In the genomic region with DNA sequence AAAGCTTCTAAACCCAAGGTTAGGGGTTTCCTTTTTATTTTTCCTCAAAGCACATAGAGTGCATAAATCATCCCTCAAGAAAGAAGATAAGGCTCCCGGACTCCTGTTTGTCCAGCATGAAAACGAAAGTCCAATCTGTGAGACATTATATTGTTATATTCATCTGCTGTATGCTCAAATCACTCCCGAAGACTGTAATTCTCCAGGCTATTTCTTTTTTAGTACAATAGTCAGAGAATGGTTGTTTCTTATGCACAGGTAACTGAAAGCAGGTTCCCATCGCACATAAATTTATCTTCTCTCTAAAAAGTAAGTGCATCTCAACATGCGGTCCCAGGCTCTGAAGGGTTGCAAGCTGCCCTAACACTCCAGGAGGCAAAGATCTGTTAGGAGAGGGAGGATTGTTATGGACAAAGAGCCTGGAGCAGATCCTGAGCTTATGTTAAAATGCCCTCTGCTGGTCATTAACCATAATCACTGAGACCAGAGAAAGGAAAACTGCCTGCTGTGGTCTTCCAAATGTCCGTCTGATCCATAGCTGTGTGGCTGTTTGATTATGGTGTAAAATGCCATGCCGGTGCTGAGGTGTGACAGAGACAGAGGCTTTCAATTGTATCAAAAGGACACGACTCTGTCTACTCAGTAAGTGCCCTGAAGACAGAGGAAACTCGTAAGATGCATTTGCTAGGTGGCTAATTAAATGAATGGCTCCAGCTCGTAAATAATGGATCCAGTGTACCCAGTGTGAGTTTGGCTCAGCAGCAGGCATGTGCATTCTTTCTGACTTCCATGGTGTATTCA, we compare ENCODE assay signal across 8 mouse cellular contexts.
DNase-seq lines count a peak whose midpoint lies in the region; ATAC-seq and TF ChIP-seq lines count a peak whose summit lies in the region.
"Not testable (repeated sequence)": the region's sequence is repeated elsewhere in the genome, so short reads cannot be mapped to it uniquely, and the experiment has no call there.

No protein-coding gene starts in this region.

- not testable (repeated sequence) for TF ChIP-seq POLR2A in cerebellum, adult 2 months (IDR thresholded peaks at IDR 0.05; ENCODE audit: borderline replicate concordance, insufficient read depth, low read length)

- H3K9ac ChIP-seq in heart, embryonic 13.5 days; limb, embryonic 13.5 days: not testable (repeated sequence)

- not testable (repeated sequence) for H3K36me3 ChIP-seq in heart, embryonic 13.5 days; limb, embryonic 13.5 days

- peak overlapping the region; percentile 51 for H3K4me2 ChIP-seq in heart, embryonic 13.5 days
- H3K4me2 ChIP-seq in limb, embryonic 13.5 days (replicated peaks), result peak overlapping the region; percentile 40

- DNase-seq in MEL-GATA-1-ER (ENCODE audit: extremely low read depth, low read depth), result peak; percentile 31
- DNase-seq in cerebellum, adult 2 months, result peak; percentile 36 to 68
- DNase-seq in fibroblast of lung, adult 2 months (ENCODE audit: low read depth), result peak; percentile 7
- peak; percentile 7 for DNase-seq in kidney, adult 18-20 months
- DNase-seq in retina, embryonic 14.5 days (ENCODE audit: low spot score), result peak; percentile 85

- H3K9me3 ChIP-seq in heart, embryonic 13.5 days; limb, embryonic 13.5 days: not testable (repeated sequence)

- 9% methylated on average over 10 of the region's 10 CpGs for WGBS in cerebellum, adult 2 months
- WGBS in heart, embryonic 13.5 days, result 24% methylated on average over 10 of the region's 10 CpGs
- WGBS in limb, embryonic 13.5 days, result 16% methylated on average over 10 of the region's 10 CpGs

- H3K27ac ChIP-seq in cerebellum, adult 2 months (ENCODE audit: insufficient read depth, low read length); heart, embryonic 13.5 days (replicated peaks); limb, embryonic 13.5 days: not testable (repeated sequence)

- not testable (repeated sequence) for H3K4me1 ChIP-seq in cerebellum, adult 2 months (ENCODE audit: control insufficient read depth, insufficient read depth, low read length); heart, embryonic 13.5 days; limb, embryonic 13.5 days

- peak; percentile 44; the same call in 1 of the 2 replicates for TF ChIP-seq CTCF in cerebellum, adult 2 months (IDR thresholded peaks at IDR 0.05; ENCODE audit: borderline replicate concordance, insufficient read depth, low read depth, low read length)

- H3K27me3 ChIP-seq in cerebellum, adult 2 months (ENCODE audit: control insufficient read depth, insufficient read depth, low read length); heart, embryonic 13.5 days (replicated peaks); limb, embryonic 13.5 days: not testable (repeated sequence)

- not testable (repeated sequence) for ATAC-seq in heart, embryonic 13.5 days (ENCODE audit: extremely low read depth, insufficient number of reproducible peaks, low FRiP score, low TSS enrichment); limb, embryonic 13.5 days (ENCODE audit: low FRiP score, low read depth)
- ATAC-seq in megakaryocyte progenitor cell, adult 5-6 weeks (replicated peaks; ENCODE audit: poor library complexity), result peak; percentile 84

- H3K4me3 ChIP-seq in cerebellum, adult 2 months (replicated peaks; ENCODE audit: insufficient read depth, low read depth, low read length); heart, embryonic 13.5 days; limb, embryonic 13.5 days: not testable (repeated sequence)

Comparison
In these comparisons a context has a peak if more than half of its experiments do, and no peak if none do; other contexts are left out.
1. DNase-seq: peak in every context shown above with its lines; median percentile 85 in retina, embryonic 14.5 days; 52 in cerebellum, adult 2 months; 31 in MEL-GATA-1-ER; 7 in fibroblast of lung, adult 2 months; 7 in kidney, adult 18-20 months.